Mouse (Mus musculus) ES-E14 (cell line): ENCODE data around the gene Tenm3. TPM values are rescaled to one million over a fixed set of nuclear protein-coding genes. Genes with fewer than 3 reads are reported as not detected.

Experiments
- DNase-seq: peaks from one replicate; pipeline ENCODE4 v3.0.0-alpha.2; 2013; ENCODE audit warnings: low read depth, low spot score
- H3K27ac ChIP-seq: 2 replicates; pipeline ENCODE4 v1.5.1; 2012; ENCODE audit warnings: low read depth, mild to moderate bottlenecking, low read length, moderate library complexity, mixed read lengths; ENCODE audit not compliant: poor library complexity, insufficient read depth, severe bottlenecking
- H3K36me3 ChIP-seq: 2 replicates; pipeline ENCODE4 v1.6.1; 2012; ENCODE audit warnings: mild to moderate bottlenecking, low read length, moderate library complexity, mixed read lengths; ENCODE audit not compliant: control insufficient read depth, poor library complexity, insufficient read depth, severe bottlenecking
- H3K4me1 ChIP-seq, 2 experiments: fragments of 150-350 bp in 1 of 2; sonication (generic) in 1 of 2; 2 replicates each; pipeline ENCODE4 v1.6.1; 2012; ENCODE audit warnings: low read length in 2 of 2, mild to moderate bottlenecking in 1 of 2, mixed read lengths in 1 of 2; ENCODE audit not compliant: control insufficient read depth in 2 of 2, insufficient read depth in 2 of 2, poor library complexity in 1 of 2
- H3K4me3 ChIP-seq, 2 experiments: fragments of 150-350 bp in 1 of 2; sonication (generic) in 1 of 2; 2 replicates each; pipeline ENCODE4 v1.5.1; 2012; ENCODE audit warnings: low read length in 2 of 2, low read depth in 1 of 2, mild to moderate bottlenecking in 1 of 2, mixed read lengths in 1 of 2; ENCODE audit not compliant: insufficient read depth in 1 of 2, poor library complexity in 1 of 2, severe bottlenecking in 1 of 2
- H3K9ac ChIP-seq: 2 replicates; pipeline ENCODE4 v1.6.1; 2012; ENCODE audit warnings: low read depth, mild to moderate bottlenecking, low read length, mixed read lengths; ENCODE audit not compliant: poor library complexity, insufficient read depth, severe bottlenecking
- H3K9me3 ChIP-seq: fragments of 150-350 bp; sonication (generic); 2 replicates; pipeline ENCODE4 v1.6.1; 2012; ENCODE audit warnings: low read depth, mild to moderate bottlenecking, low read length; ENCODE audit not compliant: control insufficient read depth, insufficient read depth
- CHD2 ChIP-seq: IDR thresholded peaks from 2 replicates; pipeline ENCODE4 v1.6.1; 2014; ENCODE audit warnings: mild to moderate bottlenecking, low read depth, low read length, inconsistent platforms
- HCFC1 ChIP-seq: IDR thresholded peaks from 2 replicates; pipeline ENCODE4 v1.6.1; 2012; ENCODE audit warnings: low read length, inconsistent platforms, borderline replicate concordance; ENCODE audit not compliant: insufficient read depth
- MAFK ChIP-seq: IDR thresholded peaks from 2 replicates; pipeline ENCODE4 v1.6.1; 2014; ENCODE audit warnings: mild to moderate bottlenecking, low read depth, low read length, inconsistent platforms; ENCODE audit not compliant: insufficient read depth
- ZC3H11A ChIP-seq: IDR thresholded peaks from 2 replicates; pipeline ENCODE4 v1.6.1; 2012; ENCODE audit warnings: low read depth, mild to moderate bottlenecking, inconsistent platforms, low read length, borderline replicate concordance
- ZNF384 ChIP-seq: IDR thresholded peaks from 2 replicates; pipeline ENCODE4 v1.6.1; 2012; ENCODE audit warnings: low read depth, low read length, inconsistent platforms
- in situ Hi-C, 2 experiments: fragments of 600-800 bp; cut with MboI; formaldehyde crosslinking; loops; one replicate each; pipeline ENCODE4 v1.15.1; 2025; ENCODE audit warnings: low sequenced_read_pairs in 2 of 2, inconsistent platforms in 1 of 2; ENCODE audit not compliant: unreplicated experiment in 2 of 2
- total RNA-seq: library from RNA; depleted of rRNA; stranded (reverse); fragments of 300-350 nt; gene quantifications from 2 replicates; pipeline ENCODE4 v1.2.3, GENCODE M21; 2012

Tenm3 gene
- total RNA-seq, 1 experiment: 33.5 TPM

- Histone ChIP-seq H3K9ac (no peak overlapping the region), H3K36me3 (peaks cover 2% of the 10 kb centered on the region), H3K9me3 (no peaks in the 10 kb centered on the region), H3K4me3 (no peak overlapping the region), H3K27ac (no peak overlapping the region), H3K4me1 (no peaks in the 10 kb centered on the region)
- no peak for DNase-seq
- TF ChIP-seq ZC3H11A (no peak), HCFC1 (no peak)
- in situ Hi-C loops: no loop called here
These were observed 550.0 kb downstream of the Tenm3 start for GRCm38 (mm10) chr8:48293797-48294196.

GRCm38 (mm10) chr8:48285432-48285831, 558.3 kb downstream of the Tenm3 start:
- Histone ChIP-seq H3K27ac (no peak overlapping the region), H3K4me3 (no peak overlapping the region), H3K9ac (no peak overlapping the region), H3K4me1 (no peaks in the 10 kb centered on the region), H3K9me3 (no peaks in the 10 kb centered on the region), H3K36me3 (no peaks in the 10 kb centered on the region)
- in situ Hi-C loops: no loop called here
- no peak for TF ChIP-seq MAFK
- TF ChIP-seq CHD2: no peak
- no peak for TF ChIP-seq HCFC1
- no peak for TF ChIP-seq ZC3H11A
- TF ChIP-seq ZNF384: no peak
- DNase-seq: no peak

- H3K36me3 ChIP-seq: peaks cover 2% of the 10 kb centered on the region; the same call in 1 of the 2 replicates
- H3K27ac ChIP-seq: no peak overlapping the region
- no peaks in the 10 kb centered on the region for H3K9me3 ChIP-seq
- no peak for DNase-seq
- H3K4me3 ChIP-seq: no peak overlapping the region
- H3K9ac ChIP-seq: no peak overlapping the region
- H3K4me1 ChIP-seq: no peaks in the 10 kb centered on the region
- in situ Hi-C loops: no loop called here
- TF ChIP-seq ZC3H11A (no peak), HCFC1 (no peak), ZNF384 (no peak), CHD2 (no peak), MAFK (no peak)
These were observed 561.9 kb downstream of the Tenm3 start for GRCm38 (mm10) chr8:48281855-48282254.

DNA sequence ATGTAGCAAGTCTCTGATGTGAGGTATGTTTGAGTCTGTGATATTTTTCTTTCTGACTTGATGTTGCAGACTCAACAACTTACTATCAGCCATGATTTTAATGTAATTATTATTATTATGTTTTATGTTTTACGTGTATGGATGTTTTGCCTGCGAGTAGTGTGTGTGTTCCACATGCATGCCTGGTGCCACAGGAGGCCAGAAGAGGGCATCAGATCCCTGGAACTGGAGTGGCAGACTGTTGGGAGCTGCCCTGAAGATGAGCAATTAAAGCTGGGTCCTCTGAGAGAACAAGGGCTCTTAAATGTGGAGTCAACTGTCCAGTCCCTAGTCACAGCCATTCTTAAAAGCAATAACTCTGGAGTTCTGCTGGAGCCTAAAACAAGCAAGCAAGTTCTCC, 564.4 kb downstream of the Tenm3 start:
- no peaks in the 10 kb centered on the region for H3K9me3 ChIP-seq
- H3K27ac ChIP-seq: no peak overlapping the region
- DNase-seq: no peak
- in situ Hi-C loops: no loop called here
- peaks cover 10% of the 10 kb centered on the region; the same call in 1 of the 2 replicates for H3K36me3 ChIP-seq
- H3K4me3 ChIP-seq: no peak overlapping the region
- TF ChIP-seq ZC3H11A: no peak
- no peak for TF ChIP-seq MAFK
- TF ChIP-seq ZNF384: no peak
- no peak for TF ChIP-seq CHD2
- no peak for TF ChIP-seq HCFC1
- H3K4me1 ChIP-seq: no peaks in the 10 kb centered on the region
- no peak overlapping the region for H3K9ac ChIP-seq

- no peaks in the 10 kb centered on the region for H3K9me3 ChIP-seq
- in situ Hi-C loops: no loop called here
- TF ChIP-seq ZNF384 (no peak), CHD2 (no peak), HCFC1 (no peak), MAFK (no peak), ZC3H11A (no peak)
- no peaks in the 10 kb centered on the region for H3K4me1 ChIP-seq
- no peak overlapping the region for H3K9ac ChIP-seq
- no peak for DNase-seq
- no peak overlapping the region for H3K4me3 ChIP-seq
- peaks cover 10% of the 10 kb centered on the region; the same call in 1 of the 2 replicates for H3K36me3 ChIP-seq
- no peak overlapping the region for H3K27ac ChIP-seq
These were observed 565.6 kb downstream of the Tenm3 start for GRCm38 (mm10) chr8:48277986-48278635.
